12 mouse cellular contexts compared by ENCODE assay signal in the genomic region with DNA sequence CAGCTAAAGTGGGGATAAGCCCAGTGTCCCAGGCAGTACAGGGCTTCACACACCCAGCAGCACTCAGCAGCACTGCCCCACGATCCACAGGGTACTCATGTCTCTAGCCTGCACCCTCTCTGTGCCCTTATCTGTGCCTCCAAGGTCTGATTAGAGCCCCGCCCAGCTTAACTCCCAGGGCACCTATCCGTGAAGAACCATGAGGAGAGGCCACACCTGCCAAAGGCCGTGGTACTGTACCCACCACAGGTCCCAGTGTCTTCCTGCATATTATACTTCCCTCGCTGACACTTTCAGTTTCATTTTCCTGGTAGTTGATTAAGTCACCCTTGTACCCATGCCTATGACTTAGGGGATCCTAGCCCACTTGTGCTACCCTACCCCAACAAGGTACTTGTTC. TPM values are rescaled to one million over a fixed set of nuclear protein-coding genes. Genes with fewer than 3 reads are reported as not detected.
DNase-seq lines count a peak whose midpoint lies in the region; ATAC-seq and TF ChIP-seq lines count a peak whose summit lies in the region.
"Had no signal": no experiment of that assay in that cellular context is flagged by ENCODE, and none has a peak within 500 bp of the region (broad histone marks: within the 10 kb centered on the region; RNA-seq: fewer than 3 reads in every experiment).

No protein-coding gene starts in this region.

- peak; percentile 73 for ATAC-seq in G1E (ENCODE audit: extremely low read depth, insufficient number of reproducible peaks, low FRiP score, poor library complexity, severe bottlenecking)
- ATAC-seq in granulocyte monocyte progenitor cell, adult 5-6 weeks (replicated peaks; ENCODE audit: poor library complexity, severe bottlenecking) = peak; percentile 52
- ATAC-seq in liver, postnatal 0 days = peak; percentile 93
- ATAC-seq in stomach, postnatal 0 days (ENCODE audit: low FRiP score, low TSS enrichment) = peak; percentile 59
- ATAC-seq: hindbrain, postnatal 0 days had no signal

- H3K4me3 ChIP-seq in G1E (ENCODE audit: low read depth, low read length) = peak overlapping the region; percentile 64
- H3K4me3 ChIP-seq in liver, postnatal 0 days (ENCODE audit: low read depth, low read length) = no peak overlapping the region; the same call in 1 of the 2 replicates
- no peak overlapping the region for H3K4me3 ChIP-seq in stomach, postnatal 0 days (ENCODE audit: low read depth, low read length)
- no peak overlapping the region for H3K4me3 ChIP-seq in lung, adult 2 months (replicated peaks; ENCODE audit: extremely low read depth, low read depth, low read length)
- H3K4me3 ChIP-seq: forebrain, embryonic 12.5 days had no signal

- no peaks in the 10 kb centered on the region for H3K9me3 ChIP-seq in G1E (replicated peaks)
- no peaks in the 10 kb centered on the region for H3K9me3 ChIP-seq in liver, postnatal 0 days (ENCODE audit: low read length)
- H3K9me3 ChIP-seq in stomach, postnatal 0 days (ENCODE audit: control insufficient read depth, low read length) = no peaks in the 10 kb centered on the region
- H3K9me3 ChIP-seq: forebrain, embryonic 12.5 days had no signal

- intact Hi-C loops in left cerebral cortex, postnatal 36 days (cut with DNase I) = no loop called here

- TF ChIP-seq EP300 in liver, postnatal 0 days (IDR thresholded peaks at IDR 0.05; ENCODE audit: low read depth) = peak; percentile 51; the same call in 1 of the 2 replicates
- TF ChIP-seq EP300 in stomach, postnatal 0 days (optimal IDR thresholded peaks at IDR 0.05) = no peak

- H3K4me1 ChIP-seq in G1E (ENCODE audit: insufficient read depth, low read depth, low read length) = peaks cover 31% of the 10 kb centered on the region
- H3K4me1 ChIP-seq in liver, postnatal 0 days (ENCODE audit: insufficient read depth) = peaks cover 22% of the 10 kb centered on the region
- no peaks in the 10 kb centered on the region for H3K4me1 ChIP-seq in stomach, postnatal 0 days (replicated peaks; ENCODE audit: control insufficient read depth, insufficient read depth)
- 0 out of 2 replicates have a peak, but pooled peaks cover 3% of the 10 kb centered on the region for H3K4me1 ChIP-seq in lung, adult 2 months (ENCODE audit: control insufficient read depth, insufficient read depth, low read length)

- H3K9ac ChIP-seq in liver, postnatal 0 days (replicated peaks) = no peak overlapping the region; the same call in 1 of the 2 replicates
- H3K9ac ChIP-seq in stomach, postnatal 0 days (ENCODE audit: low read length) = no peak overlapping the region
- H3K9ac ChIP-seq: forebrain, embryonic 12.5 days had no signal

- WGBS in liver, postnatal 0 days (ENCODE audit: insufficient replicate concordance) = 44% methylated on average over 5 of the region's 5 CpGs
- WGBS in stomach, postnatal 0 days = 57% methylated on average over 5 of the region's 5 CpGs
- 60% methylated on average over 5 of the region's 5 CpGs for WGBS in lung, adult 2 months

- peaks cover 65% of the 10 kb centered on the region for H3K36me3 ChIP-seq in G1E (replicated peaks)
- no peaks in the 10 kb centered on the region for H3K36me3 ChIP-seq in liver, postnatal 0 days (replicated peaks; ENCODE audit: insufficient read depth, low read length)
- no peaks in the 10 kb centered on the region for H3K36me3 ChIP-seq in stomach, postnatal 0 days (ENCODE audit: control insufficient read depth, insufficient read depth, low read length)
- H3K36me3 ChIP-seq: forebrain, embryonic 12.5 days had no signal

- peak overlapping the region; percentile 55; the same call in 1 of the 2 replicates for H3K27ac ChIP-seq in liver, postnatal 0 days (ENCODE audit: low read depth)
- H3K27ac ChIP-seq in stomach, postnatal 0 days (replicated peaks) = no peak overlapping the region
- H3K27ac ChIP-seq: forebrain, embryonic 12.5 days; hindbrain, postnatal 0 days had no signal

- no peak for TF ChIP-seq POLR2A in lung, adult 2 months (IDR thresholded peaks at IDR 0.05; ENCODE audit: borderline replicate concordance, extremely low read depth, low read depth, low read length)

- H3K4me2 ChIP-seq in liver, postnatal 0 days (ENCODE audit: low read depth, low read length) = peak overlapping the region; percentile 65
- H3K4me2 ChIP-seq in stomach, postnatal 0 days (replicated peaks; ENCODE audit: low read depth) = no peak overlapping the region
- H3K4me2 ChIP-seq: forebrain, embryonic 12.5 days had no signal

- H3K27me3 ChIP-seq in G1E (ENCODE audit: insufficient read depth, low read length) = no peaks in the 10 kb centered on the region
- H3K27me3 ChIP-seq in liver, postnatal 0 days (ENCODE audit: insufficient read depth, low read length) = no peaks in the 10 kb centered on the region
- no peaks in the 10 kb centered on the region for H3K27me3 ChIP-seq in stomach, postnatal 0 days (ENCODE audit: control insufficient read depth, insufficient read depth, low read length)
- H3K27me3 ChIP-seq: forebrain, embryonic 12.5 days had no signal

- DNase-seq in G1E (ENCODE audit: low spot score) = peak; percentile 54
- DNase-seq in liver, postnatal 0 days = peak; percentile 53
- DNase-seq in stomach, postnatal 0 days (ENCODE audit: low spot score) = no peak
- no peak for DNase-seq in adrenal gland, adult 2 months
- DNase-seq in lung, postnatal 14 days = no peak
- no peak for DNase-seq in lung, adult 2 months
- DNase-seq in left cerebral cortex, postnatal 36 days (ENCODE audit: low spot score in 2 of 2) = no peak

- TF ChIP-seq CTCF in G1E (IDR thresholded peaks at IDR 0.05; ENCODE audit: low read depth, low read length) = no peak
- TF ChIP-seq CTCF in liver, postnatal 0 days (IDR thresholded peaks at IDR 0.05; ENCODE audit: low read depth) = no peak
- TF ChIP-seq CTCF in stomach, postnatal 0 days (IDR thresholded peaks at IDR 0.05; ENCODE audit: low read depth) = no peak
- no peak for TF ChIP-seq CTCF in lung, adult 2 months (IDR thresholded peaks at IDR 0.05; ENCODE audit: insufficient read depth, low read length)

RNA-seq across cellular contexts. Expression of a gene that starts 52.9 kb away (rescaled TPM):
- total RNA-seq in G1E (2014; fragmentation: Nextera tagmentation) (1.6 and 1.7 TPM in 2 replicates), G1E (2017) (6.2 and 7.7 TPM in 2 replicates)
- 13.0 and 18.9 TPM in 2 replicates for polyA plus RNA-seq in G1E (2012)
- total RNA-seq in granulocyte monocyte progenitor cell, adult 5-6 weeks (2014; fragmentation: Nextera tagmentation) = 0.41 TPM in 1 of 2 replicates, not detected in the other
- 1.2 TPM in 2 replicates for total RNA-seq in granulocyte monocyte progenitor cell, adult 5-6 weeks (2017)
- polyA plus RNA-seq in liver, postnatal 0 days (2015; fragmentation: Nextera tagmentation; extraction: Ambion mirVana) = 1.6 TPM in 2 replicates
- polyA plus RNA-seq in stomach, postnatal 0 days (2015; fragmentation: Nextera tagmentation; extraction: Ambion mirVana) = 7.3 and 8.4 TPM in 2 replicates
- total RNA-seq in adrenal gland, adult 2 months (2021) = 1 to 10 TPM; 3.0 to 3.8 TPM
- 32.1 and 38.2 TPM in 2 replicates for polyA plus RNA-seq in adrenal gland, adult 2 months (2012; rRNA removed)
- polyA plus RNA-seq in lung, adult 2 months (2012; rRNA removed) = 8.8 and 11.6 TPM in 2 replicates
- 1 to 10 TPM in 1 of 2 experiments, under 1 TPM in 1; 0.52 to 1.0 TPM for total RNA-seq in left cerebral cortex, postnatal 36 days (2021)

RNA-seq across cellular contexts. Expression of a gene that starts 56.0 kb away (rescaled TPM):
- total RNA-seq in G1E (2014; fragmentation: Nextera tagmentation) (not detected in 2 replicates), G1E (2017) (not detected in 2 replicates)
- polyA plus RNA-seq in G1E (2012) = not detected in 2 replicates
- total RNA-seq in granulocyte monocyte progenitor cell, adult 5-6 weeks (2014; fragmentation: Nextera tagmentation) = not detected in 2 replicates
- not detected in 2 replicates for total RNA-seq in granulocyte monocyte progenitor cell, adult 5-6 weeks (2017)
- polyA plus RNA-seq in liver, postnatal 0 days (2015; fragmentation: Nextera tagmentation; extraction: Ambion mirVana) = not detected in 2 replicates
- polyA plus RNA-seq in stomach, postnatal 0 days (2015; fragmentation: Nextera tagmentation; extraction: Ambion mirVana) = not detected in 2 replicates
- total RNA-seq in adrenal gland, adult 2 months (2021) = not detected
- polyA plus RNA-seq in adrenal gland, adult 2 months (2012; rRNA removed) = not detected in 2 replicates
- 0.82 and 2.7 TPM in 2 replicates for polyA plus RNA-seq in lung, adult 2 months (2012; rRNA removed)
- not detected for total RNA-seq in left cerebral cortex, postnatal 36 days (2021)
- total RNA-seq: hindbrain, postnatal 0 days; liver, adult 2 months had no signal
- polyA plus RNA-seq: cortical plate, adult 2 months; forebrain, embryonic 12.5 days; hindbrain, postnatal 0 days; liver, adult 2 months had no signal

RNA-seq across cellular contexts. Expression of a gene that starts 58.3 kb away (rescaled TPM):
- total RNA-seq in G1E (2014; fragmentation: Nextera tagmentation) (not detected in 2 replicates), G1E (2017) (not detected in 2 replicates)
- polyA plus RNA-seq in G1E (2012) = not detected in 2 replicates
- total RNA-seq in granulocyte monocyte progenitor cell, adult 5-6 weeks (2014; fragmentation: Nextera tagmentation) = not detected in 2 replicates
- total RNA-seq in granulocyte monocyte progenitor cell, adult 5-6 weeks (2017) = not detected in 2 replicates
- not detected in 2 replicates for polyA plus RNA-seq in liver, postnatal 0 days (2015; fragmentation: Nextera tagmentation; extraction: Ambion mirVana)
- not detected in 2 replicates for polyA plus RNA-seq in stomach, postnatal 0 days (2015; fragmentation: Nextera tagmentation; extraction: Ambion mirVana)
- total RNA-seq in adrenal gland, adult 2 months (2021) = not detected
- not detected in 2 replicates for polyA plus RNA-seq in adrenal gland, adult 2 months (2012; rRNA removed)
- polyA plus RNA-seq in lung, adult 2 months (2012; rRNA removed) = not detected in 2 replicates
- total RNA-seq in left cerebral cortex, postnatal 36 days (2021) = not detected
- total RNA-seq: hindbrain, postnatal 0 days; liver, adult 2 months had no signal
- polyA plus RNA-seq: cortical plate, adult 2 months; forebrain, embryonic 12.5 days; hindbrain, postnatal 0 days; liver, adult 2 months had no signal

Comparison
In these comparisons a context has a peak if more than half of its experiments do, and no peak if none do; other contexts are left out.
1. DNase-seq: peak in G1E (single experiment) and liver, postnatal 0 days (single experiment); none in stomach, postnatal 0 days (single experiment), adrenal gland, adult 2 months (single experiment), lung, postnatal 14 days (single experiment), lung, adult 2 months (single experiment) and left cerebral cortex, postnatal 36 days (0 of 2).
2. Peak in every context shown above with its lines, with median percentiles within 50 percentile points of each other: ATAC-seq.